Mouse (Mus musculus): Measurements from ENCODE around the gene Siah1a. TPM values are rescaled to one million over a fixed set of nuclear protein-coding genes. Genes with fewer than 3 reads are reported as not detected.

Siah1a gene
- polyA plus RNA-seq, 1 experiment from 2014 or later = 92.0 TPM

GRCm38 (mm10) chr8:86740899-86741298 lies 4.8 kb downstream of the Siah1a start:
- no peak for ATAC-seq (ENCODE audit: low FRiP score)
- Histone ChIP-seq H3K27ac (no peak overlapping the region), H3K4me1 (peaks cover 36% of the 10 kb centered on the region), H3K27me3 (no peaks in the 10 kb centered on the region), H3K9ac (no peak overlapping the region), H3K9me3 (no peaks in the 10 kb centered on the region), H3K4me3 (replicated peaks) (no peak overlapping the region), H3K36me3 (replicated peaks) (no peaks in the 10 kb centered on the region), H3K4me2 (no peak overlapping the region)

GRCm38 (mm10) chr8:86735446-86736111 lies 10.2 kb downstream of the Siah1a start:
- H3K9me3 ChIP-seq = no peaks in the 10 kb centered on the region
- no peak for ATAC-seq (ENCODE audit: low FRiP score)
- H3K9ac ChIP-seq = no peak overlapping the region
- H3K4me2 ChIP-seq = no peak overlapping the region
- H3K36me3 ChIP-seq (replicated peaks) = no peaks in the 10 kb centered on the region
- H3K27me3 ChIP-seq = no peaks in the 10 kb centered on the region
- peaks cover 27% of the 10 kb centered on the region for H3K4me1 ChIP-seq
- no peak overlapping the region for H3K4me3 ChIP-seq (replicated peaks)
- no peak overlapping the region for H3K27ac ChIP-seq
- 69% methylated on average over 3 of the region's 3 CpGs for WGBS

GRCm38 (mm10) chr8:86734954-86735353 lies 10.8 kb downstream of the Siah1a start:
- Histone ChIP-seq H3K9ac (no peak overlapping the region), H3K9me3 (no peaks in the 10 kb centered on the region), H3K4me1 (peaks cover 28% of the 10 kb centered on the region), H3K4me3 (replicated peaks) (no peak overlapping the region), H3K27ac (no peak overlapping the region), H3K4me2 (no peak overlapping the region), H3K36me3 (replicated peaks) (no peaks in the 10 kb centered on the region), H3K27me3 (no peaks in the 10 kb centered on the region)
- no peak for ATAC-seq (ENCODE audit: low FRiP score)
- WGBS = 82% methylated on average over 1 of the region's 1 CpGs

DNA sequence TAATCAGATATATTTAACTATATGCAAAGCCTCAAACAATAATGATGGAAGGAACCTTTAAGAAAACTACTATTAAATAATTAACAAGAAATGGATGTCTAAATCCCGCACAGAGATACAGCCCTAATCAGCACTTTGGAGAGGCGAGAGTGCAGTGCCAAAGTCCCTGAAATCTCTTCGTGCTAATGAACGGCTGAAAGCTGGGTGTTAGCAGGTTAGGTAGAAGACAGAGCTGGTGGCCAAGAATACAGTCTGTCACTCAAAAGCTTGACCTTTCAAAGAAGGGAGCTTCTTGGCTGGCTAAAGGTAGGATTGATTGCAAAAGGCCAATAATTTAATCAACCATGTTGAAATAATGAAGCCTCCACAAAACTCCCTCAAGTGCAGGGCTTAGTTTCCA lies 11.6 kb downstream of the Siah1a start:
- Histone ChIP-seq H3K9me3 (no peaks in the 10 kb centered on the region), H3K4me2 (no peak overlapping the region), H3K27ac (no peak overlapping the region), H3K27me3 (no peaks in the 10 kb centered on the region), H3K4me1 (peaks cover 28% of the 10 kb centered on the region), H3K9ac (no peak overlapping the region), H3K4me3 (replicated peaks) (no peak overlapping the region), H3K36me3 (replicated peaks) (no peaks in the 10 kb centered on the region)
- no peak for ATAC-seq (ENCODE audit: low FRiP score)
- WGBS = 70% methylated on average over 4 of the region's 4 CpGs

DNA sequence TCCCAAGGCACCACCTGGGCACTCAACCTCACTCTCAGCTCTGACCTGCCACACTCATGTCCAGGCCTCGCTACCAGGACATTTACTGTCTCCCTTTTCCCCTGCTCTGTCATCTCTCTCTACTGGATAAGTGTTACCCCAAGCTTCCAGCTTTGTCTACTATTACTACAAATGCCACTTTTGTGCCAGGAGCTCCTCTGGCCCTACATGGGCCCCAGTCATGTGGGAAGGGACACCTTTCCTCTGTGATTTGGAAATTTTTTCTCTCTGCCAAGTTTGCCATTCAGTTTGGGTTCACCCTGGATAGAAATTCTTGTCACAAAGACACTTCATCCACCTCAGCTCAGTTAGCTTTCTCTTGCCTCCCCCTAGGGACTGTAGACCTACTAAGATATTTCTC lies 14.9 kb downstream of the Siah1a start:
- WGBS = 96% methylated on average over 1 of the region's 1 CpGs
- Histone ChIP-seq H3K4me1 (peaks cover 29% of the 10 kb centered on the region), H3K4me2 (no peak overlapping the region), H3K4me3 (replicated peaks) (no peak overlapping the region), H3K9ac (no peak overlapping the region), H3K9me3 (no peaks in the 10 kb centered on the region), H3K36me3 (replicated peaks) (0 out of 2 replicates have a peak, but pooled peaks cover 7% of the 10 kb centered on the region), H3K27me3 (no peaks in the 10 kb centered on the region), H3K27ac (no peak overlapping the region)
- no peak for ATAC-seq (ENCODE audit: low FRiP score)

- no peaks in the 10 kb centered on the region for H3K9me3 ChIP-seq
- 0 out of 2 replicates have a peak overlapping the region, but pooled peaks have one; percentile 26 for H3K27ac ChIP-seq
- H3K4me2 ChIP-seq = no peak overlapping the region
- no peak for ATAC-seq (ENCODE audit: low FRiP score)
- WGBS = 75% methylated on average over 3 of the region's 3 CpGs
- peaks cover 24% of the 10 kb centered on the region for H3K4me1 ChIP-seq
- H3K36me3 ChIP-seq (replicated peaks) = 0 out of 2 replicates have a peak, but pooled peaks cover 8% of the 10 kb centered on the region
- no peaks in the 10 kb centered on the region for H3K27me3 ChIP-seq
- H3K9ac ChIP-seq = no peak overlapping the region
- H3K4me3 ChIP-seq (replicated peaks) = no peak overlapping the region
Observed at GRCm38 (mm10) chr8:86730303-86730702, 15.4 kb downstream of the Siah1a start.

- Histone ChIP-seq H3K27me3 (no peaks in the 10 kb centered on the region), H3K9ac (no peak overlapping the region), H3K4me2 (no peak overlapping the region), H3K9me3 (no peaks in the 10 kb centered on the region), H3K4me1 (peaks cover 20% of the 10 kb centered on the region), H3K36me3 (replicated peaks) (peaks cover 12% of the 10 kb centered on the region), H3K27ac (no peak overlapping the region), H3K4me3 (replicated peaks) (no peak overlapping the region)
- 73% methylated on average over 19 of the region's 19 CpGs for WGBS
- no peak for ATAC-seq (ENCODE audit: low FRiP score)
Observed at GRCm38 (mm10) chr8:86728224-86728950, 17.3 kb downstream of the Siah1a start.

DNA sequence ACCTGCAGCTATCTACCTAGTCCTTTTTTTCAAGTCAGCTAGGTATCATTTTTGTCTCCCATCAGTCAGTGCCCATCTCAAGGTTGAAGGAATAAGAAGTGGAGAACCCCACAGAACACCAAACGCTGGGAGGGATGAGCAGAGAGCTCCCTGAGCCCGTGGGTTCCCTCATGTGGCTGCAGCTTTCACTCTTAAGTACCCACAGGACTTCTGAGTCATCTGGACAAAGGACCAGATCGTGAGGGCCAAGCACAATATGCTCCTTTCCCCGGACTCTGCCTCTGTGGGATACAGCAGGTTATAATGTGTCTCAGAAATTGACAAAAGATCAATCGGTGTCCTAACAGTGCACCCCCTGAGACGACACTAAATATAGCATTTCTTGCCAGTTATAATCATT lies 18.8 kb downstream of the Siah1a start:
- no peak overlapping the region for H3K9ac ChIP-seq
- no peaks in the 10 kb centered on the region for H3K27me3 ChIP-seq
- no peak overlapping the region for H3K27ac ChIP-seq
- ATAC-seq (ENCODE audit: low FRiP score) = no peak
- 76% methylated on average over 6 of the region's 6 CpGs for WGBS
- H3K4me2 ChIP-seq = no peak overlapping the region
- H3K4me3 ChIP-seq (replicated peaks) = no peak overlapping the region
- peaks cover 19% of the 10 kb centered on the region for H3K36me3 ChIP-seq (replicated peaks)
- peaks cover 20% of the 10 kb centered on the region for H3K4me1 ChIP-seq
- H3K9me3 ChIP-seq = no peaks in the 10 kb centered on the region

DNA sequence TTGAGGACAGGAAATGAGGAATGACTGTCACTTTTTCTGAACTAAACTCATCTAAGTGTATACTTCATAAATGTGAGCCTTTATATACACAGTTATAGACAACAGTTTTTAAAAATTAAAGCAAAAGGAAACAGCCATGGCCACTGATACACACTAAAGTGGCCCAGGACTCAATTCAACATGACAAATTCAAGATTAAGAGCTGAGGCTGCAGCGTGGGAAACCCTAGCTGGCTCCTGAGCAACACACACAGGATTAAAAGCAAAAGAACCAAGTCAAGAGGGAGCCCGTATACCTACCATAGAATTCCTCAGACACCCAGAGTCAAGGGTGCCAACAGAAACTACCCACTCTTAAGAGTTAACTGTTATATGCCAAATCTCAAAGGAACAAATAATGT lies 24.2 kb downstream of the Siah1a start:
- Histone ChIP-seq H3K4me2 (no peak overlapping the region), H3K36me3 (replicated peaks) (peaks cover 35% of the 10 kb centered on the region), H3K27me3 (no peaks in the 10 kb centered on the region), H3K9ac (no peak overlapping the region), H3K4me1 (no peaks in the 10 kb centered on the region), H3K4me3 (replicated peaks) (no peak overlapping the region), H3K9me3 (no peaks in the 10 kb centered on the region), H3K27ac (no peak overlapping the region)
- 86% methylated on average over 2 of the region's 2 CpGs for WGBS
- no peak for ATAC-seq (ENCODE audit: low FRiP score)

- no peak overlapping the region for H3K4me3 ChIP-seq (replicated peaks)
- no peaks in the 10 kb centered on the region for H3K4me1 ChIP-seq
- 96% methylated on average over 6 of the region's 6 CpGs for WGBS
- H3K36me3 ChIP-seq (replicated peaks) = peaks cover 37% of the 10 kb centered on the region
- H3K9ac ChIP-seq = no peak overlapping the region
- no peaks in the 10 kb centered on the region for H3K27me3 ChIP-seq
- ATAC-seq (ENCODE audit: low FRiP score) = no peak
- no peak overlapping the region for H3K4me2 ChIP-seq
- no peaks in the 10 kb centered on the region for H3K9me3 ChIP-seq
- no peak overlapping the region for H3K27ac ChIP-seq
Observed at GRCm38 (mm10) chr8:86720756-86721459, 24.8 kb downstream of the Siah1a start.

GRCm38 (mm10) chr8:86719368-86719767 lies 26.4 kb downstream of the Siah1a start:
- H3K4me3 ChIP-seq (replicated peaks) = no peak overlapping the region
- H3K27ac ChIP-seq = no peak overlapping the region

GRCm38 (mm10) chr8:86718332-86718994 lies 27.3 kb downstream of the Siah1a start:
- no peak overlapping the region for H3K9ac ChIP-seq
- WGBS = 87% methylated on average over 2 of the region's 2 CpGs
- H3K36me3 ChIP-seq (replicated peaks) = peaks cover 36% of the 10 kb centered on the region
- H3K4me3 ChIP-seq (replicated peaks) = no peak overlapping the region
- H3K27me3 ChIP-seq = no peaks in the 10 kb centered on the region
- H3K27ac ChIP-seq = no peak overlapping the region
- no peak for ATAC-seq (ENCODE audit: low FRiP score)
- H3K4me2 ChIP-seq = no peak overlapping the region
- H3K4me1 ChIP-seq = peaks cover 9% of the 10 kb centered on the region
- H3K9me3 ChIP-seq = no peaks in the 10 kb centered on the region

More at GRCm38 (mm10) chr8:86719368-86719767, 26.4 kb downstream of the Siah1a start:
- ATAC-seq (ENCODE audit: low FRiP score) = no peak
- Histone ChIP-seq H3K27me3 (no peaks in the 10 kb centered on the region), H3K9ac (no peak overlapping the region), H3K36me3 (replicated peaks) (peaks cover 38% of the 10 kb centered on the region), H3K4me2 (no peak overlapping the region), H3K9me3 (no peaks in the 10 kb centered on the region), H3K4me1 (peaks cover 6% of the 10 kb centered on the region)
- WGBS = 97% methylated on average over 1 of the region's 1 CpGs
